Mouse (Mus musculus) spleen, adult 2 months (tissue): ENCODE data around the gene Tk2.

ENCODE experiments used
- CTCF ChIP-seq: fragments of 200-500 bp; IDR thresholded peaks from 2 replicates; pipeline ENCODE4 v1.5.1; 2011; ENCODE audit warnings: mild to moderate bottlenecking, inconsistent platforms; ENCODE audit not compliant: insufficient read depth, insufficient read length, insufficient replicate concordance; ENCODE audit errors: extremely low read depth
- POLR2A ChIP-seq: fragments of 200-500 bp; IDR thresholded peaks from 2 replicates; pipeline ENCODE4 v1.6.1; 2011; ENCODE audit warnings: low read depth, low read length, inconsistent platforms

GRCm38 (mm10) chr8:104268937-104269440, 20.6 kb upstream of the Tk2 start:
- TF ChIP-seq POLR2A: no peak
- TF ChIP-seq CTCF: no peak
